Mouse (Mus musculus) B cell, adult (primary cell): ENCODE results near the gene Slc25a15. TPM values are rescaled to one million over a fixed set of nuclear protein-coding genes. Genes with fewer than 3 reads are reported as not detected.

Experiments
- total RNA-seq: library from RNA; stranded (reverse); gene quantifications from 4 replicates; pipeline ENCODE4 v1.2.4, GENCODE M21; 2023; ENCODE audit not compliant: inconsistent age

Gene Slc25a15
- 5.8 to 7.7 TPM (median 6.9 TPM) in 4 replicates for total RNA-seq

DNA sequence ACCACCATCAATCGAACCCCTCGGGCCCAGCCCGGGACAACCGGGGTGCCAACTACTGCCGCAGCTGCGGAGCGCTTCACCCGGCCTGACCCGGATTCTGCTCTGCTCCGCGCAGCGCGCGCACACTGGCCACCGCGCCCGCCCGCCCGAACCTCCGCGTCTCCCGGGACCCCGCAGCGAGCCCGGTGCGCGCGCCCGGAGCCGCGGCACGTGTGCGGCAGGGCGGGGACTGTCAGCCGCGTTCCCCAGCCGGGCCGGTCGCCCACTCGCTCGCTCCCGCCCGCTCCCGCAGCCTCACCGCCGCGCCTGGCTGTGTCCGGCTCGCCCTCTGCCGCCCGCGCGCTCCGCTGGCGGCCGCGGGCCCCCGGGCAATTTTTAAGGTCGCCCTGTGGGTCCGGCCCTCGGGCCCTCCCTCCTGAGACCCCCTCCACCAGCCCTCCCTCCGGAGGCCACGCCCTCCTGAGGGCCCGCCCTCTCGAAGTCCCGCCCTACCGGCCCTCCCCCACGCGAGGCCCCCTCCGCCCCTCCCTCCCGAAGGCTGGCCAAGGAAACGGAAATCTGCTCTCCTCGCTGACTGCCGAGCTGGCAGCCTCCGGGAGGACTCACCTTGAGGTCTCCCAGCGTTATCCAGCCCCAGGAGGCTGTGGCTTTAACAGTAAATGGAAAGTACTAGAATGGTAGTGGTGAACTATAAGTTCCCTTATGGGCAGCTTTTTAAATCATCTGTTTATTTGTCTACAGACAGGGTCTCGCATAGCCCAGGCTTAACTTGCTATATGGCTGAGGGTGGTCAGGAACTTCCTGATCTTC, at the start of gene Slc25a15:
TSS of gene Slc25a15 (minus strand) at position 456 of the 810 bp plus-strand sequence.

DNA sequence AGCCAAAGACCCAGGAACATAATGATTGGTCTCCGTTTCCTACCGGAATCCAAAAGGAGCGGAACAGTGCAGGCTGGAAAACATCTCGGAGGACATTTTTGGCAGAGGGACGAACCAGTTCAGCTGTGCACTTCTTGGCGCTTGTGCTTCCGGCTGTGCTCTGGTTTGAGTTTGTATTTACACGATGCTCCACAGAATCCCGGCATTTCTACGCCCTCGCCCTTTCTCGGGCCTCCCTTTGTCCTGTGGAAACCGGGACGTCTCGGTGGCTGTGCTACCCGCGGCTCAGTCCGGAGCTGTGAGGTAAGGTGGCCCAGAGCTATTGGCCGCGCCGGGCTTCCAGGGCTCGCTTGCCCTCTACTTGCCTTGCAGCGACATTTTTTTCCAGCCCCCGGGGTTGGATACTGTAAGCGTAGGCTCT, 12.9 kb upstream of the Slc25a15 start, which contains the start of gene Mrps31:
TSS of gene Mrps31 (plus strand) at position 80 of the 421 bp plus-strand sequence.

Other genes with a start within 250 kb of the Slc25a15 start
- 4.6 to 6.4 TPM (median 5.3 TPM) in 4 replicates for gene Nek3, start 232.2 kb downstream of the Slc25a15 start, total RNA-seq
- gene Ckap2, start 212.8 kb downstream of the Slc25a15 start, total RNA-seq = 1.7 to 2.7 TPM (median 2.1 TPM) in 4 replicates
- gene Vps36, start 205.8 kb downstream of the Slc25a15 start, total RNA-seq = 24.5 to 32.8 TPM (median 27.5 TPM) in 4 replicates
- 0.18 to 0.55 TPM (median 0.45 TPM) in 4 replicates for gene Thsd1, start 171.3 kb downstream of the Slc25a15 start, total RNA-seq
- not detected in 4 replicates for gene Tpte, start 115.2 kb downstream of the Slc25a15 start, total RNA-seq
- 9.0 to 11.9 TPM (median 10.9 TPM) in 4 replicates for gene Mrps31, start 12.8 kb upstream of the Slc25a15 start, total RNA-seq